Mouse (Mus musculus) hindbrain, postnatal 0 days (tissue): ENCODE data around the gene Wasf3. TPM values are rescaled to one million over a fixed set of nuclear protein-coding genes. Genes with fewer than 3 reads are reported as not detected.

Experiments
- ATAC-seq: fragments of 200-750 bp; cut with Nextera tagmentation; 2 replicates; pipeline ENCODE4 v1.8.0; 2017; ENCODE audit warnings: mild to moderate bottlenecking, moderate TSS enrichment, moderate library complexity
- DNase-seq: peaks from one replicate; pipeline ENCODE4 v3.0.0-alpha.2; 2015; ENCODE audit warnings: low spot score
- H3K27ac ChIP-seq: fragments of 300-500 bp; sonication (generic); 2 replicates; pipeline ENCODE4 v1.5.1; 2014; ENCODE audit warnings: mild to moderate bottlenecking
- H3K27me3 ChIP-seq: fragments of 300-500 bp; sonication (generic); 2 replicates; pipeline ENCODE4 v1.6.1; 2014; ENCODE audit warnings: low read length, mixed read lengths; ENCODE audit not compliant: insufficient read depth
- H3K36me3 ChIP-seq: fragments of 300-500 bp; sonication (generic); 2 replicates; pipeline ENCODE4 v1.6.1; 2014; ENCODE audit warnings: low read length, mixed read lengths; ENCODE audit not compliant: insufficient read depth
- H3K4me1 ChIP-seq: fragments of 300-500 bp; sonication (generic); 2 replicates; pipeline ENCODE4 v1.6.1; 2014; ENCODE audit warnings: antibody characterized with exemption, low read length, mixed read lengths; ENCODE audit not compliant: insufficient read depth
- H3K4me2 ChIP-seq: fragments of 300-500 bp; sonication (generic); 2 replicates; pipeline ENCODE4 v1.6.1; 2014; ENCODE audit warnings: low read depth, mild to moderate bottlenecking, low read length, moderate library complexity, mixed read lengths
- H3K4me3 ChIP-seq: fragments of 300-500 bp; sonication (generic); 2 replicates; pipeline ENCODE4 v1.5.1; 2014; ENCODE audit warnings: low read length
- H3K9ac ChIP-seq: fragments of 300-500 bp; sonication (generic); replicated peaks from 2 replicates; pipeline ENCODE4 v1.6.1; 2014; ENCODE audit warnings: mild to moderate bottlenecking, low read length, moderate library complexity, mixed read lengths
- H3K9me3 ChIP-seq: fragments of 300-500 bp; sonication (generic); 2 replicates; pipeline ENCODE4 v1.6.1; 2016; ENCODE audit warnings: low read length, mixed read lengths
- CTCF ChIP-seq: IDR thresholded peaks from 2 replicates; pipeline ENCODE4 v1.5.1; 2016; ENCODE audit warnings: antibody characterized with exemption, control low read depth, low read depth
- WGBS: fragments of 180-500 bp; shearing (Covaris S2); extraction: QIAGEN DNeasy Blood & Tissue Kit; methylation state at CpG from one replicate; pipeline ENCODE4 v1.1.7; 2014; 5-methylcytosine and 5-hydroxymethylcytosine counted together
- polyA plus RNA-seq: library from polyadenylated mRNA; unstranded; fragments of >200 nt; fragmentation: Nextera tagmentation; extraction: Ambion mirVana; gene quantifications from 2 replicates; pipeline ENCODE4 v1.2.1, GENCODE M21; 2015
- total RNA-seq: library from RNA; depleted of rRNA; stranded (reverse); fragments of >200 nt; gene quantifications from 2 replicates; pipeline ENCODE4 v1.2.3, GENCODE M21; 2014

Gene Wasf3
- total and polyA plus RNA-seq, 2 experiments from 2014 or later, result 17.0 to 38.6 TPM

DNA sequence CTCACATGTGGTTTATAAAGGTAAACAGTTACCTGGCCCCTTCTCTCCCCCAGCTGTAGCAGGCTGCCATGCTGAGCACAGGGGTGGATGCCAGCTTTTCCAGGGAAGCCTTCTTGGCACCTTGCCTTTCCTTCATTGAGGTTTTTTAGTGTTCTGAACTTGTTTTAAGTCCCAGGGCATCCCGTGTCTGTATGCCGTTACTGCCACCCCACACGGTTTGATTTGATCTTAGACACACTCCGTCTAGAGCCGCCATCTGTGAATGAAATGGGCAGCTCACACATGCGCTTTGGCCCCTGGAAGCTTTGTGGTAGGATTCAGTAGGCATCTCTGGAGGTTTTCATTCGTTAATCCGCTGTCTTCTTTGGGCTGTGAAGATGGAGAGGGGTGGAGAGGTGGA is 23.8 kb downstream of the Wasf3 start:
- Histone ChIP-seq H3K27me3 (no peaks in the 10 kb centered on the region), H3K27ac (no peak overlapping the region), H3K9ac (no peak overlapping the region), H3K4me2 (no peak overlapping the region), H3K9me3 (no peaks in the 10 kb centered on the region), H3K4me3 (no peak overlapping the region), H3K36me3 (no peaks in the 10 kb centered on the region), H3K4me1 (peaks cover 10% of the 10 kb centered on the region)
- 52% methylated on average over 8 of the region's 8 CpGs for WGBS
- no peak for TF ChIP-seq CTCF
- ATAC-seq (no peak), DNase-seq (no peak)

DNA sequence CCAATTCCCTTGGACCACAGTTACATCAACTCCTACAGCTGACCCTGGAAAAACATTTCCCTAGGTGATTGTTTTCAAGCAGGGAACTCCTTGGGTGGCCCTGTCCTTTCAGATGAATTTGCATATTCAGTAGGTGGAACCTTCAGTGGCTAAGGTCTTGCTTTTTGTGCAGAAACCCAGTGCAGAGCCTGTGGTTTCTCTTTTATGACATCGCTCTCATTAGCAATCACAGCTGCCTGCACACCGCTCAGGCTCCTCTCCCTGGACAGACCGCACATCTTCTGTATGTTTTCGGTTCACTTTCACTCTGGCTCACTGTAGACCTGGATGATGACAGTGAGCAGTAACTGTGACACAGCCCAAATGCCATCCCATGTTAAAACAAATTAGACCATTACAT is 26.0 kb downstream of the Wasf3 start:
- Histone ChIP-seq H3K9ac (no peak overlapping the region), H3K27ac (no peak overlapping the region), H3K9me3 (no peaks in the 10 kb centered on the region), H3K4me2 (no peak overlapping the region), H3K27me3 (no peaks in the 10 kb centered on the region), H3K4me1 (peaks cover 24% of the 10 kb centered on the region), H3K36me3 (no peaks in the 10 kb centered on the region), H3K4me3 (no peak overlapping the region)
- WGBS, result 57% methylated on average over 4 of the region's 4 CpGs
- DNase-seq (no peak), ATAC-seq (no peak)
- TF ChIP-seq CTCF, result no peak

DNA sequence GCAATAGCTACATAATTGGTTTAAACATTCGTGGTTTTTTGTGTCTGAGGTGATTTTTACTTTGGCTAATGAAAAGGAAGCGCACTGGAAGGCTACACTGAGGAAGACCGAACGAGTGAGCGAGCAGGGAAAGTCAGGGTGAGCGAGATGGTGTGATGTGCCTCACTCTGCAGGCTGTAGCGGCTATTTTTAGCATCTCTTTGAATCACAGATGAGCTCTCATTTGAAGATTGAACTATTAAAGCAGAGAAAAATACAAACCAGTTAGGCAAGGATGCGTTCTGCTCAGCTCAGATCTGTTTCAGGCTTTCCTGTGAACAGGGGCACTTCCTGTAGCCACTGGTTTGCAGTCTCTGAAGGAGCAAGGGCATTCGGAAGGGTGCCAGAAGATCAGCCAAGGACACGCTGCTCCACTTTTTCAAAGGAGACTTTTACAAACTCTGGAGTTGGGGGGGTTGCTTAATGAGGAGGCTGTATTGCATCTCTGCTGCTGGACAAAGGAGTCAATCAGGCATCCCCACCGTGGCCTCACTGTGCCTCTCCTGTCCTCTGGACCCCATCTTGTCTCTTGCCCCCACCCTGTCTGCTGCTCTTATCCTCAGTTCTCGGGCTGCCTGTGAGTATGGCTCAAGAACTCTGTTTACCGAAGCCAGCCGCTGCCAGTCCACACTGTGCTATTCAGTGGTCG is 28.1 kb downstream of the Wasf3 start:
- Histone ChIP-seq H3K27ac (peak overlapping the region; percentile 49; the same call in 1 of the 2 replicates), H3K36me3 (no peaks in the 10 kb centered on the region), H3K9ac (no peak overlapping the region), H3K4me1 (peaks cover 28% of the 10 kb centered on the region), H3K9me3 (no peaks in the 10 kb centered on the region), H3K4me3 (no peak overlapping the region), H3K4me2 (no peak overlapping the region), H3K27me3 (no peaks in the 10 kb centered on the region)
- peak; percentile 71 for DNase-seq
- no peak for TF ChIP-seq CTCF
- ATAC-seq, result peak; percentile 75
- WGBS, result 33% methylated on average over 15 of the region's 15 CpGs

DNA sequence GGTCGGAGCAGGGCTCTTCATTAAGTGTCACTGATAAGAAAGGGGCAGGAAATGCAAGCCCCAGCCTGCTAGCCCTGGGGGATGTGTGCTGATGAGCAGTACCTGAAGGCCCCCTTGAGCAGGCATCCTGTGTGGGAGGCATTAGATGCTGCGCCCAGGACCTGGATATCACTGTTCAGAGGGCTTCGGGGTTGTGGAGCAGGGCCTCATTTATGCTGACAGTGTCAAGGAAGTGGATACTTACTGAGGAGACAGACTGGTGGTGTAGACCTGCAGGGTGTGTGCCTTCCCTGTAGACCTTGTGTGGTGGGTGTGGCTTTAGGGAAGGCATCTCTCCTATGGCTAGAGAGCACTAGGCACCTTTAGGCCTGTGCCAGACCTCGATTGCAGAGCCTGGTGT is 29.8 kb downstream of the Wasf3 start:
- ATAC-seq, result no peak
- WGBS, result 88% methylated on average over 4 of the region's 4 CpGs
- no peaks in the 10 kb centered on the region for H3K36me3 ChIP-seq
- no peak overlapping the region for H3K4me2 ChIP-seq
- peaks cover 28% of the 10 kb centered on the region for H3K4me1 ChIP-seq
- DNase-seq, result no peak
- no peak overlapping the region for H3K27ac ChIP-seq
- H3K9ac ChIP-seq, result no peak overlapping the region
- H3K9me3 ChIP-seq, result no peaks in the 10 kb centered on the region
- no peaks in the 10 kb centered on the region for H3K27me3 ChIP-seq
- TF ChIP-seq CTCF, result no peak
- H3K4me3 ChIP-seq, result no peak overlapping the region

DNA sequence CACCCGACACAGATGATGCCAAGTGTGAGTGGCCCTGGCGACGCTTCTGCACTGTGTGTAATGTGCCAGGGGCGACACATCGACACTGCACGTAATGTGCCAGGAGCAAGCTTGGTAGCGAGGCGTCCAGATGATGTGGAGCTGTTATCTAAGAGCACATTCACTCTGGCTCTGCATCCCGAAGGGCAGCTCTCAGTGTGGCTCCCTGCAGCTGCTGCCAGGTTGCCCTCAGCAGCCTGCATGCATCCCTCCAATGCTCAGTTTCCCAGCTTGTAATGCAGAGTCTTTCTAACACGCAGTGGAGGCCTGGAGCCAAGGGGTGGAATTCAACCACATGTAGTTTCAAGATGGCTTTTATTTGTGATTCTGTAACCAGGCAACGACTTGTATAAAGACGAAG is 30.4 kb downstream of the Wasf3 start:
- no peak overlapping the region for H3K27ac ChIP-seq

DNA sequence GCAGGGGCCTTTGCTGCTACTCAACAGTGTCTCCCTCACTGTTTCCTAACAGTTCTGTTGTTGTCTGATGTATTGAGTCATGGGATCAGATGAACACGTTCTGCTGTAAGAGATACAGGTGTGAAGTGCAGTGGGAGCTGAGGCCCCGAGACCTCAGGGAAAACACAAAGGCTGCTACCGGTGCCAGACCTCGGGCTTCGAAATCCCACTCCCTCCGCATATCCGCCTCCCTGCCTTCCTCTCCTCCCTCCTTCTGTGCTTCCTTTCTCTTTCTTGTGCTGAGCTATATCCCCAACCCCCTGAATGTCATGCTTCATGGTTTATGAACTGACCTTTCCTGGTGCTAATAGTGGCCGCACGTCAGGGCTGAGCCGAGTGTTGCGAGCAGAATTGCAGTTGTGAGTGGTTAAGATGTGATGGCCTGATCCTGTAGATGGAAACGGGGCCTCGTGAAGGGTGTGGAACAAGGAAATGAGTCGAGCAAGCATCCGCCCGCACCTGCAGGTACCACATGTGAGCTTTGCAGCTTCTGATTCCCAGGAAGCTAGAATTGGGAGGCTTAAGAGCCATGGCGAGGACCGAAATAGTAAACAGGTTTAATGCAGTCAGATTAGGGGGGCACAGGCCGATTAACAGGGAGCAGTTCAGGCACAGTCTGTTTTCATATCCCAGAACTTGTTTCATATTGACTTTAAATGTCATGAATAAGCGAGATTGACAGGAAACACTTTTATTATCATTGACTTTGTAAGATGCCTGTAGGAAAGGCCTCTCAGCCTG is 31.7 kb downstream of the Wasf3 start:
- Histone ChIP-seq H3K9me3 (no peaks in the 10 kb centered on the region), H3K4me3 (no peak overlapping the region), H3K4me1 (peaks cover 28% of the 10 kb centered on the region), H3K27ac (no peak overlapping the region; the same call in 1 of the 2 replicates), H3K27me3 (no peaks in the 10 kb centered on the region), H3K9ac (no peak overlapping the region), H3K4me2 (no peak overlapping the region), H3K36me3 (no peaks in the 10 kb centered on the region)
- WGBS, result 71% methylated on average over 20 of the region's 20 CpGs
- TF ChIP-seq CTCF, result no peak
- no peak for ATAC-seq
- DNase-seq, result no peak

More for the DNA sequence above, 30.4 kb downstream of the Wasf3 start:
- no peaks in the 10 kb centered on the region for H3K36me3 ChIP-seq
- H3K4me3 ChIP-seq, result no peak overlapping the region
- DNase-seq, result peak; percentile 38
- H3K4me2 ChIP-seq, result no peak overlapping the region
- H3K27me3 ChIP-seq, result no peaks in the 10 kb centered on the region
- H3K4me1 ChIP-seq, result peaks cover 28% of the 10 kb centered on the region
- TF ChIP-seq CTCF, result no peak
- WGBS, result 39% methylated on average over 12 of the region's 12 CpGs
- H3K9ac ChIP-seq, result no peak overlapping the region
- 0 out of 2 replicates have a peak, but pooled peaks have one; percentile 16 for ATAC-seq
- H3K9me3 ChIP-seq, result no peaks in the 10 kb centered on the region

DNA sequence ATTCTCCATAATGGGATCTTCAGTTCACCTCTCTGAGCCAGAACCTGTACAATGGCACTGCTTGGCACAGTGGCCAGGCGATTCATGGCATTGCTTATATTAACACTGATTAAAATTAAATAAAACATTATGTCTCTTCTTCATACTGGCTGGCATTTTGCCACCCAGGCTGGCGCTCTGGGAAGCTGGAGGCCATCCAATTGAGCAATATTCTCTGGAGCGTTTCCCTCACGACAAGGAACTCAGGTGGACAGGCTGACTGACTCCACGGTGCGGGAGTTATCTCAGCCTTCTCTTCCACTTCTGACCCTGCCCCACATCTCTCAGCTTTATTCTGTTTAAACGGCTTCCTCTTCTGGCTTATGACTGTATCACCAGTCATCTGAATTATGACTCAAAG is 33.3 kb downstream of the Wasf3 start:
- ATAC-seq (no peak), DNase-seq (peak; percentile 56)
- Histone ChIP-seq H3K4me2 (no peak overlapping the region), H3K27me3 (no peaks in the 10 kb centered on the region), H3K36me3 (no peaks in the 10 kb centered on the region), H3K4me3 (no peak overlapping the region), H3K9me3 (no peaks in the 10 kb centered on the region), H3K27ac (no peak overlapping the region), H3K9ac (no peak overlapping the region), H3K4me1 (peaks cover 23% of the 10 kb centered on the region)
- 39% methylated on average over 7 of the region's 7 CpGs for WGBS
- no peak for TF ChIP-seq CTCF
